Mouse (Mus musculus) erythroblast, embryonic 14.5 days (primary cell): ENCODE data around the gene Rpl36.

ENCODE experiments used
- GATA1 ChIP-seq: IDR thresholded peaks from 2 replicates; pipeline ENCODE4 v1.6.1; 2012; ENCODE audit warnings: low read length, inconsistent platforms, mixed read lengths
- TAL1 ChIP-seq: IDR thresholded peaks from 3 replicates; pipeline ENCODE4 v1.6.1; 2012; ENCODE audit warnings: low read length, inconsistent platforms, mixed read lengths

- TF ChIP-seq GATA1 (no peak), TAL1 (no peak)
Observed at GRCm38 (mm10) chr17:56626754-56627470, 13.7 kb downstream of the Rpl36 start, which contains the start of gene Lonp1.
